Mouse (Mus musculus) T-helper 1 cell (primary cell): ENCODE data around the gene Nck2.

Experiments used
- in situ Hi-C: fragments of 300-600 bp; cut with MboI, MseI; formaldehyde crosslinking; loops from one replicate; pipeline ENCODE4 v1.15.1; 2025; ENCODE audit warnings: high pct_unique_total_duplicates

Gene Nck2

GRCm38 (mm10) chr1:43433853-43434252, 10.5 kb upstream of the Nck2 start:
- in situ Hi-C loops, result no loop called here

GRCm38 (mm10) chr1:43436554-43436953, 7.8 kb upstream of the Nck2 start:
- in situ Hi-C loops, result no loop called here

- in situ Hi-C loops, result no loop called here
Measured at GRCm38 (mm10) chr1:43439261-43439660, 5.1 kb upstream of the Nck2 start.

GRCm38 (mm10) chr1:43442568-43442967, 1.8 kb upstream of the Nck2 start:
- in situ Hi-C loops, result no loop called here

GRCm38 (mm10) chr1:43445170-43446088, 1.1 kb downstream of the Nck2 start:
- in situ Hi-C loops, result loop anchor here (5.0 kb wide), 1 partner anchor 87 kb away; no protein-coding TSS in a partner anchor

GRCm38 (mm10) chr1:43446089-43446533, 1.7 kb downstream of the Nck2 start:
- in situ Hi-C loops, result loop anchor here (5.0 kb wide), 1 partner anchor 86 kb away; no protein-coding TSS in a partner anchor

- in situ Hi-C loops, result loop anchor here (5.0 kb wide), 1 partner anchor 85 kb away; no protein-coding TSS in a partner anchor
Measured at GRCm38 (mm10) chr1:43446731-43447601, 2.6 kb downstream of the Nck2 start.

- in situ Hi-C loops, result loop anchor here (5.0 kb wide), 1 partner anchor 85 kb away; no protein-coding TSS in a partner anchor
Measured at GRCm38 (mm10) chr1:43447602-43448287, 3.4 kb downstream of the Nck2 start.

GRCm38 (mm10) chr1:43450811-43451210, 6.4 kb downstream of the Nck2 start:
- in situ Hi-C loops, result no loop called here

GRCm38 (mm10) chr1:43453683-43454082, 9.3 kb downstream of the Nck2 start:
- in situ Hi-C loops, result no loop called here

GRCm38 (mm10) chr1:43454741-43455140, 10.4 kb downstream of the Nck2 start:
- in situ Hi-C loops, result no loop called here

GRCm38 (mm10) chr1:43455196-43455595, 10.8 kb downstream of the Nck2 start:
- in situ Hi-C loops, result no loop called here

GRCm38 (mm10) chr1:43457012-43457766, 12.8 kb downstream of the Nck2 start:
- in situ Hi-C loops, result no loop called here

- in situ Hi-C loops, result no loop called here
Measured at GRCm38 (mm10) chr1:43460468-43460867, 16.1 kb downstream of the Nck2 start.

GRCm38 (mm10) chr1:43462666-43463065, 18.3 kb downstream of the Nck2 start:
- in situ Hi-C loops, result no loop called here

- in situ Hi-C loops, result no loop called here
Measured at GRCm38 (mm10) chr1:43463941-43464682, 19.7 kb downstream of the Nck2 start.

GRCm38 (mm10) chr1:43464976-43465375, 20.6 kb downstream of the Nck2 start:
- in situ Hi-C loops, result no loop called here

GRCm38 (mm10) chr1:43465957-43466624, 21.7 kb downstream of the Nck2 start:
- in situ Hi-C loops, result no loop called here

- in situ Hi-C loops, result no loop called here
Measured at GRCm38 (mm10) chr1:43467656-43468055, 23.3 kb downstream of the Nck2 start.
